Comparison of ENCODE assay signal across 9 mouse cellular contexts in the genomic region with DNA sequence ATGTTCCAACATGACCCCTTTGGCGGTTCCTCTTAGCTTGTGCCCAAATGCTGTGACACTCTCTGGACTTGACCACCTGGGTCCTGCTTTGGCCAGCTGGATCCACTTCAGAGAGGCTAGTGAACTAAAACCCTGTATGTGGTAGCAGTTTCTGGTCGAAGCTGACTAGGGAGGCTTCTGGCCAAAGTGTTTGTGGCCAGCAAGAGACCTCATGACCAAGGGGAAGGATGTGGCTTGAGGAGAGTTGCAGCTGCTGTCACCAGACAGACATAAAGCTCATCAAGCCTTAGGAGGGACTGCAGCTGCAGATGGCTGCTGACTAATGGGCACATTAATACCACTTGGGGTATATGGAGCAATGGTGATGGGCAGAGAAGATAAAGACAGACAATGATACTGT.
A peak's percentile ranks its signal among the peaks of the same experiment; 100 is the strongest.
DNase-seq lines count a peak whose midpoint lies in the region; ATAC-seq and TF ChIP-seq lines count a peak whose summit lies in the region.
"Had no signal": no experiment of that assay in that cellular context is flagged by ENCODE, and none has a peak within 500 bp of the region (broad histone marks: within the 10 kb centered on the region; RNA-seq: fewer than 3 reads in every experiment).

No protein-coding gene starts in this region.

- H3K4me3 ChIP-seq in embryonic fibroblast, embryonic 13.5 days (ENCODE audit: insufficient read depth, low read length), result no peak overlapping the region
- H3K4me3 ChIP-seq: erythroblast, embryonic 14.5 days had no signal

- peak; percentile 75 for DNase-seq in layer of hippocampus, adult 9-11 months
- no peak for DNase-seq in layer of hippocampus, postnatal 25 days (ENCODE audit: extremely low spot score in 1 of 2, low spot score in 1 of 2)
- peak; percentile 56 to 64 for DNase-seq in heart, postnatal 36 days
- no peak for DNase-seq in left cerebral cortex, postnatal 36 days (ENCODE audit: low spot score in 2 of 2)
- no peak for DNase-seq in spleen, postnatal 14 days (ENCODE audit: low spot score in 2 of 2)

- H3K27ac ChIP-seq in embryonic fibroblast, embryonic 13.5 days (ENCODE audit: insufficient read depth, low read length), result peak overlapping the region; percentile 12; the same call in 1 of the 2 replicates
- H3K27ac ChIP-seq: liver, embryonic 14.5 days had no signal

- peaks cover 20% of the 10 kb centered on the region for H3K4me1 ChIP-seq in embryonic fibroblast, embryonic 13.5 days (ENCODE audit: control insufficient read depth, insufficient read depth, low read length)

- ATAC-seq in monocyte, adult 5-6 weeks (replicated peaks; ENCODE audit: insufficient number of reproducible peaks, low FRiP score, low TSS enrichment, poor library complexity, severe bottlenecking), result peak; percentile 71; the same call in 1 of the 2 replicates

- intact Hi-C loops in heart, postnatal 36 days (cut with DNase I), result no loop called here
- intact Hi-C loops in left cerebral cortex, postnatal 36 days (cut with DNase I), result no loop called here

- TF ChIP-seq POLR2A in embryonic fibroblast, embryonic 13.5 days (IDR thresholded peaks at IDR 0.05; ENCODE audit: low read depth, low read length), result no peak

- TF ChIP-seq CTCF in embryonic fibroblast, embryonic 13.5 days (IDR thresholded peaks at IDR 0.05; ENCODE audit: borderline replicate concordance, insufficient read depth, low read length), result no peak

Comparison
In these comparisons a context has a peak if more than half of its experiments do, and no peak if none do; other contexts are left out.
1. DNase-seq: peak in layer of hippocampus, adult 9-11 months (single experiment) and heart, postnatal 36 days (2 of 2); none in layer of hippocampus, postnatal 25 days (0 of 2), left cerebral cortex, postnatal 36 days (0 of 2) and spleen, postnatal 14 days (0 of 2).